Mouse (Mus musculus): ENCODE results near the gene Chn2. TPM values are rescaled to one million over a fixed set of nuclear protein-coding genes. Genes with fewer than 3 reads are reported as not detected.

The Chn2 gene
- polyA plus RNA-seq, 1 experiment from 2014 or later: 13.3 TPM

DNA sequence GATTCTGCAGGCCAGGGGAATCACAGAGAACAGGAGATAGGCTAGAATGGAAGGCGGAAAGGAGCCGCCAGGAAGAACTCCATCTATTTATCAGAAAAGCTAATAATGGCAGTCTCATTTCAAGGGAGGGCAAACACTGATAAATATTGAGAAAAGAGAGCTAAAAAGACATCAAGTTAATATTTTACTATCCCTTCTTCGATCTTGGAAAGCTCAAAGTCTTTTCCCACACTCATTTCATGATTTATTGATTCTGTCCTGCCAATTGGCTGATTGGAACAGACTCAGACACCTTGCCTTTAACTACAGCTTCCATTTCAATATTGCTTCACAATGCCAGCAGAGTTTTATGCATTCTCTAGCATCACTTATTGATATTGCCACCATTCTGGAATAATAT, 85.2 kb downstream of the Chn2 start:
- no peaks in the 10 kb centered on the region for H3K27me3 ChIP-seq
- no peak for ATAC-seq (ENCODE audit: insufficient number of reproducible peaks, insufficient read depth, low FRiP score, low TSS enrichment)
- H3K27ac ChIP-seq: no peak overlapping the region
- 77% methylated on average over 3 of the region's 3 CpGs for WGBS
- H3K4me3 ChIP-seq: no peak overlapping the region
- no peaks in the 10 kb centered on the region for H3K9me3 ChIP-seq
- H3K4me1 ChIP-seq: no peaks in the 10 kb centered on the region
- H3K4me2 ChIP-seq (replicated peaks): no peak overlapping the region
- H3K9ac ChIP-seq: no peak overlapping the region
- no peaks in the 10 kb centered on the region for H3K36me3 ChIP-seq

DNA sequence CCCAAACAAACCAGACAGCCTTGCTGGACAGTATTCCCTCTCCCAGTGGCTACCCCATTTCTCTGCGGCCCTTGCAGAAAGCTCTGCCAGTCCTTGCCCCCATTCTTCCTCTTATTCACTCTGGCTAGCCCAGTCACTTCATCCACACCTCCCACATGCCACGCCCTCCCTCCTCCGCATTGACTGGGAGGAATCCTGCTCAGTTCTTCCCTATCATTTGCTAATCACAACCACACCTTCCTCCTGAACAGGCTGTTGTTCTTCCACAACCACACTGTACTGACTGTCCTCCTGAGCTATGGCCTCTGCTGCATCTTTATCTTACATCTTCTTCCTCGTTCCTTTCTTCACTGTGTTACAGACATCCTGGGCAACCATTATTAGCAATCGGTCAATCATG, 86.2 kb downstream of the Chn2 start:
- Histone ChIP-seq H3K9ac (no peak overlapping the region), H3K36me3 (no peaks in the 10 kb centered on the region), H3K9me3 (no peaks in the 10 kb centered on the region), H3K27me3 (no peaks in the 10 kb centered on the region), H3K4me2 (replicated peaks) (no peak overlapping the region), H3K4me3 (no peak overlapping the region), H3K27ac (no peak overlapping the region), H3K4me1 (no peaks in the 10 kb centered on the region)
- 76% methylated on average over 5 of the region's 5 CpGs for WGBS
- no peak for ATAC-seq (ENCODE audit: insufficient number of reproducible peaks, insufficient read depth, low FRiP score, low TSS enrichment)

DNA sequence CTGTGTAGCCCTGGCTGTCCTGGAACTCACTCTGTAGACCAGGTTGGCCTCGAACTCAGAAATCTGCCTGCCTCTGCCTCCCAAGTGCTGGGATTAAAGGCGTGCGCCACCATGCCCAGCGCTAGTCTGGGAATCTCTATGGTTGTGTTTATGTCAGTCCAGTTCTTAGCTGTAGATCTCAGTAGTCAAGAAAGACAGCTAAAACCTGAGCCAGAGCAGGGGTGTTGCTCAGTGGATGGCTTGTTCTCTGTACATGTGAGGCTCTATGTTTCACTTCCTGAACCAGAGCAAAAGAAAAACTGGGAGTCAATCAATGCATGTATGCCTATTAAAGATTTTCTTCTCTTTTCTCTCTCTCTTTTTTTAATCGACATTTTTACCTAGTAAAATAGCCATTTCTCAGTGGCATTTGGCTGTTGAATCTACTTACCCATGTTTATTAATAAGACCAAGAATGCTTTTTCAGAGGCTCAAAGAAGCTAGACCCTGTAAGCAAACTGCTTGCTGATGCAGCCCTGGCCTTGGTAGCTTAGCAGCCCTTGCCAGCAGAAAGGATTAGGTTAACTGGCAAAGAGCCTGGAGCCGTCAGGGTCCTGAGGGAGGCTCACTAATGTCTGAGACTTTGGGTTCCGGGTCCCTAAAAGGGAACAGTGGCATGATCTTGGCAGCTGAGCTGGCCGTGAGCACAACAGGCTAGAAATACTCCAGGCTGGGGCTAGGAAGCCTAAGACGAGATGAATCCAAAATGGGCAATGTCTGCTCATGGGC, 87.1 kb downstream of the Chn2 start:
- no peak overlapping the region for H3K27ac ChIP-seq
- H3K4me2 ChIP-seq (replicated peaks): no peak overlapping the region
- H3K9ac ChIP-seq: no peak overlapping the region
- no peaks in the 10 kb centered on the region for H3K9me3 ChIP-seq
- H3K4me3 ChIP-seq: no peak overlapping the region
- no peak for ATAC-seq (ENCODE audit: insufficient number of reproducible peaks, insufficient read depth, low FRiP score, low TSS enrichment)
- H3K27me3 ChIP-seq: no peaks in the 10 kb centered on the region
- 82% methylated on average over 9 of the region's 9 CpGs for WGBS
- H3K4me1 ChIP-seq: no peaks in the 10 kb centered on the region
- no peaks in the 10 kb centered on the region for H3K36me3 ChIP-seq

DNA sequence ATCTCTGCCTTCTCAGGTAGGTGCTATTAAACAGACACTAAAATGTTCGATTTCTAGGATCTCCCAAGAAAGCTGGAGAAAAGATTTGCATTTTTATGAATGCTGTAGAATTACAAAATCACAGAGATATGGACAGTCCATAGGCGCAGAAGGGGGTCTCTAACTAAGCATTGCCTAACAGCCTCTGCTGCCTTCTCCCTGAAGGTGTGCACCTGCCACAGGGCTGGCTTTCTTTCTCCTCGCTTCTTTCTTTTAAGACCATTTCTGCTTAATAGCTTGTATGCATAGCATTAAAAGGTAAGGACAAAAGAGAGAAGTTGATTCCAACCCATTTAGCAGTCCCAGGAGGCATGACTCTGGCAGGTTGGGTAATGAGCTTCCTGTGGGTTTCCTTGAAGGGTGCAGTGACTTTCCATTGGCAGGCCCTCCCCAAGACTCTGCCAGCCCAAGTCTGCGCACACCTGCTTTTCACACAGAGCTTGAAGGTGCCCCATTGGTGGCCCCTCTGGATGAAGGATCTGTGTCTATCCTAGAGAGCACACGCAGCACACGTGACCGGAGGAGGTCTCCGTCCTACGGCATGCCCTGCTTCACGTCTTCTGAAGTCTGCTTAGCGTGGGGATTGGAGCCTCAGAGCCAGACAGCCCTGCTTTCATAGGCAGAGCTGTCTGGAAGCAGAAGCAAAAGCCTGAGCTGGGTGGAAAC, 87.8 kb downstream of the Chn2 start:
- Histone ChIP-seq H3K36me3 (no peaks in the 10 kb centered on the region), H3K4me1 (no peaks in the 10 kb centered on the region), H3K27ac (no peak overlapping the region), H3K9me3 (no peaks in the 10 kb centered on the region), H3K27me3 (no peaks in the 10 kb centered on the region), H3K4me3 (no peak overlapping the region), H3K4me2 (replicated peaks) (no peak overlapping the region), H3K9ac (no peak overlapping the region)
- ATAC-seq (ENCODE audit: insufficient number of reproducible peaks, insufficient read depth, low FRiP score, low TSS enrichment): no peak
- WGBS: 88% methylated on average over 11 of the region's 11 CpGs

DNA sequence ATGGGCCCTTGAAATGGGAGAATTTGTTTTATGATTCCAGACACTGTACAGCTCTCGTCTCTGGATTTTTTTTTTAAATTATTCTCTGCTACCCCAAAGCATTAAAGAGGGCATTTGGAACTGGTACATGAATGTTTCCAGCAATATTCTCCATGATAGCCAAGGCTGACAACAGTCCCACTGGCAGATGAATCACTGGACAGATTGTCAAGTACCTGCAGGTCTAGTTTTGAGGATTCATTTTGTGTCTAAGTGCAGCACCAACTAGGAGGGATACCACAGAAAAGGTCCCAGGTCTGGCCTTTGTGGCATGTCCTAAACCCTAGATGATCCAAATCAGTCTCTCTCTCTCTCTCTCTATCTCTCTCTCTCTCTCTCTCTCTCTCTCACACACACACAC, 89.3 kb downstream of the Chn2 start:
- Histone ChIP-seq H3K4me2 (replicated peaks) (no peak overlapping the region), H3K9ac (no peak overlapping the region), H3K4me3 (no peak overlapping the region), H3K36me3 (no peaks in the 10 kb centered on the region), H3K4me1 (no peaks in the 10 kb centered on the region; the same call in 1 of the 2 replicates), H3K9me3 (no peaks in the 10 kb centered on the region), H3K27me3 (no peaks in the 10 kb centered on the region), H3K27ac (no peak overlapping the region)
- no peak for ATAC-seq (ENCODE audit: insufficient number of reproducible peaks, insufficient read depth, low FRiP score, low TSS enrichment)
- 85% methylated on average over 1 of the region's 1 CpGs for WGBS

DNA sequence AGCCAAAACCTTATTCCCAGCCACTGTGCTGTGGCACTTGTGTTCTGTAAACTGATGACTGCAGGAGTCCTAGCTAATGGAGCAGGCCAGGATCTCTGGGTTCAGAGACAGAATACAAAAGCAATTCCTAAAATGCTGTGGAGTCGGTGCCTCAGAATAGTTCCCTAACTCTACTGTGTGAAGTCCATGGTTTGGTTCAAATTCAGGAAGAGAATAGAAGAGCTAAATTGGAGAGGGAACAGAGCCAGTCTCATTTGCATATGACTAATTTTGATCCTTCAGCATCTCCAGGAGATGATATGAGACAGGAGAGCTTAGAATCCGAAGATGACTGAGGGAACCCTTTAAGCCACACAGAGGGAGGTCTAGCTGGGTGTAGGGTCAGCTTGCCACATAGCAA, 90.2 kb downstream of the Chn2 start:
- no peaks in the 10 kb centered on the region for H3K9me3 ChIP-seq
- ATAC-seq (ENCODE audit: insufficient number of reproducible peaks, insufficient read depth, low FRiP score, low TSS enrichment): no peak
- H3K36me3 ChIP-seq: no peaks in the 10 kb centered on the region
- no peak overlapping the region for H3K27ac ChIP-seq
- H3K4me3 ChIP-seq: no peak overlapping the region
- 79% methylated on average over 2 of the region's 2 CpGs for WGBS
- H3K4me2 ChIP-seq (replicated peaks): no peak overlapping the region
- H3K27me3 ChIP-seq: no peaks in the 10 kb centered on the region
- no peak overlapping the region for H3K9ac ChIP-seq
- H3K4me1 ChIP-seq: no peaks in the 10 kb centered on the region; the same call in 1 of the 2 replicates

DNA sequence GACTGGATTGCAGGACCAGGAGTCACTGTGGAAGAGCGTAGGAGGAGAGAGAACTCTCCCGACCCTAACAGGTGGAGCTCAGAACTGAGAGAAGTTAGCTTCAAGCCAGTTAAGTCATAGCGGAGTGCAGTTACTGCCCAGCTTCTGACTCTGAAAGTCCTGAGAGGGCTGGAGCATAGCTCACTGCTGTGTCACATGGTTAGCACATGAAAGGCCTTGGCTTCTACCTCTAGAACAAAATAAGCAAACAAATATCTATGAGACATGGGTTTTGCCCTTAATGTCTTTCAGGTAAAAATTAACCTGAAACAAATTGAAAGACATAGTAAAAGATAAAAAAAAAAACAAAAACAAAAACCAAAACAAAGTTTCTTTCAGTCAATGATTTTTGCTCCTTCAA, 91.5 kb downstream of the Chn2 start:
- Histone ChIP-seq H3K9ac (no peak overlapping the region), H3K9me3 (no peaks in the 10 kb centered on the region), H3K36me3 (no peaks in the 10 kb centered on the region), H3K4me2 (replicated peaks) (no peak overlapping the region), H3K27me3 (no peaks in the 10 kb centered on the region), H3K27ac (no peak overlapping the region), H3K4me1 (no peaks in the 10 kb centered on the region; the same call in 1 of the 2 replicates), H3K4me3 (no peak overlapping the region)
- ATAC-seq (ENCODE audit: insufficient number of reproducible peaks, insufficient read depth, low FRiP score, low TSS enrichment): no peak
- WGBS: 80% methylated on average over 3 of the region's 3 CpGs

DNA sequence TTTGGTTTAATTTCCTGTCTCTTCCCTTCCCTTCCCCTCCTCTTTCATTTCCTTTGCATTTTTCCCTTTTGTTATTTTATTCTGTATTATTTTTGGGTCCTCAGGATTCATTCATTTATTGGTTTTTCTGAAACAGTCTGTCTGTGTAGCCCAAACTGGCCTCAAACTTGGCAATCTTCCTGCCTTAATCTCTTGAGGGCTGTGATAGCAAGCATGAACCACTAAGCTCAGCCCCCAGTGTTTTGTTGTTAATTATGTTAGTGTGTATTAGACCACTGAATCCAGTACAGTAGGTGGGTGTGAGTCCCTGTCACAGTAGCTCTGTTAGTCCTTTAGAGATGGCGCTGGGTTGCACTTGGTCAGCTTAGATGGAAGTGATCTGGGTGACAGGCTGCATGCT, 93.2 kb downstream of the Chn2 start:
- no peak overlapping the region for H3K27ac ChIP-seq
- WGBS: 89% methylated on average over 1 of the region's 1 CpGs
- no peaks in the 10 kb centered on the region; the same call in 1 of the 2 replicates for H3K4me1 ChIP-seq
- H3K27me3 ChIP-seq: no peaks in the 10 kb centered on the region
- H3K9me3 ChIP-seq: no peaks in the 10 kb centered on the region
- no peak overlapping the region for H3K4me3 ChIP-seq
- ATAC-seq (ENCODE audit: insufficient number of reproducible peaks, insufficient read depth, low FRiP score, low TSS enrichment): no peak
- no peak overlapping the region for H3K9ac ChIP-seq
- no peak overlapping the region for H3K4me2 ChIP-seq (replicated peaks)
- H3K36me3 ChIP-seq: no peaks in the 10 kb centered on the region

DNA sequence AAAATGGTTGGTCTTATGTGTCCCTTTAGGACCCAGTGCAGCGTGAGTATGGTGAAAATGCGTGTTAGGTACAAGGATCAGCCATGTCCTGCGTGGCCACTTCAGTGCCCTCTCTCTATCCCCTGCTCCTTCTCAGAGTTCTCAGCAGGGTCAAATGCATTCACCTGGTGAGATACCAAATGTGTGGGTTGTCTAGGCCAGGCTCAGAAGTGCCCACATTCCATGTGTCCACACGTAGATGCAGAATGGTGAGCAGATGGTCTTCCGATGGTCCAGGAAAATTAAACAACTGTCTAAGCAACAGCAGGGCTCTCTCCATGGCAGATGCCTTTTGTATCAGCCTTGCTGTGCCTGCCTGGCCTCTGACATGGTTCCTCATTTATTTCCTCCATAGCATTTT, 93.9 kb downstream of the Chn2 start:
- Histone ChIP-seq H3K9ac (no peak overlapping the region), H3K27ac (no peak overlapping the region), H3K36me3 (no peaks in the 10 kb centered on the region), H3K4me1 (no peaks in the 10 kb centered on the region; the same call in 1 of the 2 replicates), H3K4me3 (no peak overlapping the region), H3K4me2 (replicated peaks) (no peak overlapping the region), H3K27me3 (no peaks in the 10 kb centered on the region), H3K9me3 (no peaks in the 10 kb centered on the region)
- ATAC-seq (ENCODE audit: insufficient number of reproducible peaks, insufficient read depth, low FRiP score, low TSS enrichment): no peak
- WGBS: 87% methylated on average over 5 of the region's 5 CpGs

DNA sequence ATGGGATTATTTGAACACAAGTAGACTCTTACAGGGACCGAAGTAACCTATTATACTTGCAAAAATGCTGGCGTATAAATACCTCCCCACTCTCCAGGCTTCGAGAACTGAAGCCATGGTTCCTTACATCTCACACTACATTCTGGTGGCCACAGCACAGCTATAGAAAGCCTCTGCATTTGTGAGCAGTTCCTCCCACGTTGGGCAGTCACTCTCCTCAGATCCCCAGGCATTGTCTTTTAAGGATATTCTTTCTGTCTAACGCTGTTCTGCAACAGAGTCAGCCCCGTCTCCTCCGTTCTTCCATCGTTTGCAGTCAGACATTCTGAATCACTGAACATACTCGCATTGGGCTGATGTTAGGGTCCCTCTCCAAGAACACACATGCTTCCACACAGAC, 98.8 kb downstream of the Chn2 start:
- Histone ChIP-seq H3K4me3 (no peak overlapping the region), H3K27me3 (no peaks in the 10 kb centered on the region), H3K9me3 (no peaks in the 10 kb centered on the region), H3K9ac (no peak overlapping the region), H3K4me1 (peaks cover 4% of the 10 kb centered on the region; the same call in 1 of the 2 replicates), H3K27ac (no peak overlapping the region), H3K36me3 (no peaks in the 10 kb centered on the region), H3K4me2 (replicated peaks) (no peak overlapping the region)
- WGBS: 88% methylated on average over 9 of the region's 9 CpGs
- no peak for ATAC-seq (ENCODE audit: insufficient number of reproducible peaks, insufficient read depth, low FRiP score, low TSS enrichment)

DNA sequence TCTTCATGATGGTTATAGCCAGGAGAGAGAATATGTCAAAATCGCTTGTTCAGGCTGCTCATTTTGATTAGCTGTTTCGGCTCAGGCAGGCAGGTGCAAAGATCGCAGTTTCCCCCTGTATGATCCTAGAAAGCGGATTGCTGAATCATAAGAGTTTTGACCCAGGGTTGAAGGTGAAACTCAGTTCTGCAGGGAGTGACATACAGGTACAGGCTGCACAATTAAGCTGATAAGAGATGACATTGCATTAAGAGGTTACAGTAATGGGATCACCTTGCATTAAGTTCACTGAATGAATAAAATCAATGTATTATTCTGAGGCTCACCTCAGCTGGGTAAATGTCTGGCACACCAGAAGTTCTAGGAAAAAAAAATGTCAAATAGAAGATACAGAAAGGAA, 101.1 kb downstream of the Chn2 start:
- ATAC-seq (ENCODE audit: insufficient number of reproducible peaks, insufficient read depth, low FRiP score, low TSS enrichment): no peak
- Histone ChIP-seq H3K4me3 (no peak overlapping the region), H3K9me3 (no peaks in the 10 kb centered on the region), H3K27me3 (no peaks in the 10 kb centered on the region), H3K9ac (no peak overlapping the region), H3K27ac (no peak overlapping the region), H3K4me2 (replicated peaks) (no peak overlapping the region), H3K4me1 (peaks cover 4% of the 10 kb centered on the region; the same call in 1 of the 2 replicates), H3K36me3 (no peaks in the 10 kb centered on the region)
- WGBS: 82% methylated on average over 4 of the region's 4 CpGs

DNA sequence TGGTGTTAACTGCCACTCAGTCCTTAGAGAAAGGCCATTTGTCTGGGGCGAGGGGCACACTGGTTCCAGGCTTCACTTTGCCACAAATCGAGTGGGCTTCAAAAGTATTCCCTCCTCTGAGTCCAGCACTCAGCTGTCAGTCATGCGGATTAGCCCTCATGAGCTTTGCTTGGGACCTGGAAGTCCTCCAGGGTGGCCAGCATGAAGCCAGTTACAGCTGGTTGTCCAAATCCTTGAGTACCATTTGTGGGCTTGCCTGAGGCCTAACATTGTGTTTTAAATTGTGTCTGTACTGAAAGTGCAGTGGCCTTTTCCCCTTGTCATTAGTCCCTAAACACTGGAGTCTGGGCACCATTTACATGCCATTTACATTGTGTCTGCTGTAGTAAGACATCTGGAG, 101.8 kb downstream of the Chn2 start:
- H3K9ac ChIP-seq: no peak overlapping the region
- no peak overlapping the region for H3K4me3 ChIP-seq
- no peaks in the 10 kb centered on the region for H3K36me3 ChIP-seq
- no peak for ATAC-seq (ENCODE audit: insufficient number of reproducible peaks, insufficient read depth, low FRiP score, low TSS enrichment)
- WGBS: 70% methylated on average over 3 of the region's 3 CpGs
- no peaks in the 10 kb centered on the region for H3K9me3 ChIP-seq
- H3K4me2 ChIP-seq (replicated peaks): no peak overlapping the region
- H3K27ac ChIP-seq: no peak overlapping the region
- H3K27me3 ChIP-seq: no peaks in the 10 kb centered on the region
- 0 out of 2 replicates have a peak, but pooled peaks cover 4% of the 10 kb centered on the region for H3K4me1 ChIP-seq

Data from embryonic facial prominence, embryonic 12.5 days (tissue).